Mouse (Mus musculus) cerebellum, adult 2 months (tissue): ENCODE data around the gene Sirt1.

Source experiments
- CTCF ChIP-seq: fragments of 200-500 bp; IDR thresholded peaks from 2 replicates; pipeline ENCODE4 v1.5.1; 2011; ENCODE audit warnings: low read depth, mild to moderate bottlenecking, control low read depth, low read length, moderate library complexity, borderline replicate concordance; ENCODE audit not compliant: insufficient read depth
- POLR2A ChIP-seq: fragments of 200-500 bp; IDR thresholded peaks from 2 replicates; pipeline ENCODE4 v1.6.1; 2011; ENCODE audit warnings: low read length, control low read depth, borderline replicate concordance; ENCODE audit not compliant: insufficient read depth

- TF ChIP-seq CTCF (no peak), POLR2A (no peak)
These were observed 21.0 kb downstream of the Sirt1 start for GRCm38 (mm10) chr10:63360502-63360901.
